Mouse (Mus musculus) liver, postnatal 0 days (tissue): Measurements from ENCODE around the gene Smad5.

Experiments used
- CTCF ChIP-seq: sonication (generic); IDR thresholded peaks from 2 replicates; pipeline ENCODE4 v1.5.1; 2016; ENCODE audit warnings: antibody characterized with exemption, low read depth
- EP300 ChIP-seq: IDR thresholded peaks from 2 replicates; pipeline ENCODE4 v1.6.1; 2016; ENCODE audit warnings: antibody characterized with exemption, low read depth, mild to moderate bottlenecking

DNA sequence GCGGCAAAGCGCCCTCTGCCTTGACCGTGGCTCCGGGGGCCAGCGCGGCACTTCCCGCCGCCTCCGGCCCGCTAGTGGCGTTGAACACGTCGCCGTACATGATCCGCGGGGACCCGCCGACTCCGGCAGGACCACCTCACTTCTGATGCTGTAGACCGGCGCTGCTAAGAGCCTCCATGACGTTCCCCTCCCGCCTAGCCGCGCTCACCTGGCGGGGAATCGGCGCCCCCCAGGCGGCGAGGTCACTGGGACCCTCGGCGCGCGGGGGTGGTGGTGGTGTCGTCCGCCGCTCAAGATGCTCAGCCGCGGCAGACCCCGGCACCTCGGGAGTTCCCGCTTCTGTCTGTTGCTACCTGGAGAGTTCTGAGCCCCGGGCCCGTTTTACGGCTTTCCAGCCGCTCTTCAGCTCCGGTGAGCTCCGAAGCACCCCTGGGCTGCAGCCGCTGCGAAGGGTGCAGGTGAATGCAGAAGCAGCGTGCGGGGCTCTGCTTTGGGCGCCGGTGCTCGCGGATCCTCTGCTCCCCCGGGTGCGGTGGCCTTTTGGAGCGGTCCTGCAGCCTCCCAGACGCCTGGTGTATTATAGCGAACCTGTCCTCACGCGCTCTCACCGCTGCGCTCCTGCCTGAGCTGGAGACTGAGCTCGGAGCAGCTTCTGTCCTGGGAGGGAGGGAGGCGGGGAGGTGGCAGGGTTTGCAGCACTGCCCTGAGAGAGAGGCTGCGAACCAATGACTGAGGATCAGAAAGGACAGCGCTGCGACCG lies 50.6 kb downstream of the Smad5 start, which contains the start of gene Gm45623:
- TF ChIP-seq EP300 = no peak
- TF ChIP-seq CTCF = no peak
